Mouse (Mus musculus) intestine, embryonic 16.5 days (tissue): ENCODE results near the gene Dnah10. TPM values are rescaled to one million over a fixed set of nuclear protein-coding genes. Genes with fewer than 3 reads are reported as not detected.
"Not testable (repeated sequence)": the region's sequence is repeated elsewhere in the genome, so short reads cannot be mapped to it uniquely, and the experiment has no call there.

ENCODE experiments used
- ATAC-seq: fragments of 200-750 bp; cut with Nextera tagmentation; 2 replicates; pipeline ENCODE4 v1.8.0; 2017; ENCODE audit warnings: moderate TSS enrichment, moderate library complexity
- H3K27ac ChIP-seq: fragments of 300-500 bp; sonication (generic); 2 replicates; pipeline ENCODE4 v1.5.1; 2014; ENCODE audit warnings: mild to moderate bottlenecking, low read length
- H3K27me3 ChIP-seq: fragments of 300-500 bp; sonication (generic); replicated peaks from 2 replicates; pipeline ENCODE4 v1.6.1; 2014; ENCODE audit warnings: low read length, control low read depth, mixed read lengths; ENCODE audit not compliant: control insufficient read depth, insufficient read depth
- H3K36me3 ChIP-seq: fragments of 300-500 bp; sonication (generic); 2 replicates; pipeline ENCODE4 v1.6.1; 2014; ENCODE audit warnings: low read length, control low read depth; ENCODE audit not compliant: control insufficient read depth, insufficient read depth
- H3K4me1 ChIP-seq: fragments of 300-500 bp; sonication (generic); 2 replicates; pipeline ENCODE4 v1.6.1; 2014; ENCODE audit warnings: low read length, control low read depth, mixed read lengths; ENCODE audit not compliant: control insufficient read depth, insufficient read depth
- H3K4me2 ChIP-seq: fragments of 300-500 bp; sonication (generic); 2 replicates; pipeline ENCODE4 v1.6.1; 2014; ENCODE audit warnings: low read depth, low read length, control low read depth
- H3K4me3 ChIP-seq: fragments of 300-500 bp; sonication (generic); 2 replicates; pipeline ENCODE4 v1.5.1; 2014; ENCODE audit warnings: mild to moderate bottlenecking, low read length
- H3K9ac ChIP-seq: fragments of 300-500 bp; sonication (generic); 2 replicates; pipeline ENCODE4 v1.6.1; 2014; ENCODE audit warnings: low read depth, low read length
- H3K9me3 ChIP-seq: fragments of 300-500 bp; sonication (generic); 2 replicates; pipeline ENCODE4 v1.6.1; 2016; ENCODE audit warnings: low read length, control low read depth; ENCODE audit not compliant: control insufficient read depth
- WGBS: fragments of 180-500 bp; shearing (Covaris S2); extraction: QIAGEN DNeasy Blood & Tissue Kit; methylation state at CpG from one replicate; pipeline ENCODE4 v1.1.7; 2014; 5-methylcytosine and 5-hydroxymethylcytosine counted together
- polyA plus RNA-seq: library from polyadenylated mRNA; unstranded; fragments of >200 nt; fragmentation: Nextera tagmentation; extraction: Ambion mirVana; gene quantifications from 2 replicates; pipeline ENCODE4 v1.2.1, GENCODE M21; 2015

Gene Dnah10
- polyA plus RNA-seq, 1 experiment from 2014 or later: 0.04 TPM

DNA sequence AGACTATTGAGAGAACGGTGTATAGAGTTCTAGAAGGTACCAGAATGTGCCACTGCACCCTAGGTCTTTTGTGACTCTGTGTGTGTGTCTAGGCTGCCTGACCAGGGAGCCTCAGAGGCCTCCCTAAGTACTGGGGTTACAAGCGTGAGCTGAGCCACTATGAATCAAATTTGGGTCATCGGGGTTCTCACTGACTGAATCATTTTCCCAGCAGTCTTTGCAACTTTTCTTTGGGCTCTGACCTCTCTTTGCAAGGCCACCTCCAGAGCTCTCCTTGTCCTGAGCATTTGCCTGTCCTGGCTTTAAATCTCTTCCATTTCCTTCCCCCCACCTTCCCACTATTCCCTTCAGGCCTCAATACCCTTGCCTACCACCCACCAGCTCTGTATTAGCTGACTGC is 19.0 kb downstream of the Dnah10 start:
- H3K9me3 ChIP-seq: no peaks in the 10 kb centered on the region; the same call in 1 of the 2 replicates
- no peak overlapping the region for H3K27ac ChIP-seq
- no peaks in the 10 kb centered on the region for H3K27me3 ChIP-seq
- no peak overlapping the region for H3K4me2 ChIP-seq
- no peak for ATAC-seq
- H3K4me1 ChIP-seq: no peaks in the 10 kb centered on the region
- no peak overlapping the region for H3K9ac ChIP-seq
- WGBS: 87% methylated on average over 3 of the region's 3 CpGs
- H3K4me3 ChIP-seq: no peak overlapping the region
- H3K36me3 ChIP-seq: no peaks in the 10 kb centered on the region

DNA sequence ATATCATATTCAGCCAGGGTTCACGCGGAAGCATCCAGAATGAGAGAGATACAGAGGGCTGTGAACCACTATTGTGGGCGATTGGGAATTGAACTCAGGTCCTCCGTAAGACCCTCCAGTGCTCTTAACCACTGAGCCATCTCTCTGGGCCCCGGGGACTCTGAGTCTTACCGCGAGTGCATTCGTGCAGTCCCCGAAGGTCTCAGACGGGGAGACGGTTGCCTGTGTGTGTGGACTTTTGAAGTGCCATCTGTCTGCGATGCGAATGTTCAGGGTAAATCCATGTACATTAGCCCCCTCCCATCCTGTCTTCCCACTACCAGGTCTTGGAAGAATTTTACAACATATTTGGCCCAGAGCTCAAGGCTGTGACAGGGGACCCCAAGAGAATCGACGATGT is 21.3 kb downstream of the Dnah10 start:
- H3K27ac ChIP-seq: no peak overlapping the region
- H3K9ac ChIP-seq: no peak overlapping the region
- no peaks in the 10 kb centered on the region for H3K27me3 ChIP-seq
- H3K36me3 ChIP-seq: no peaks in the 10 kb centered on the region
- H3K9me3 ChIP-seq: no peaks in the 10 kb centered on the region
- WGBS: 92% methylated on average over 15 of the region's 15 CpGs
- ATAC-seq: no peak
- no peak overlapping the region for H3K4me3 ChIP-seq
- no peak overlapping the region for H3K4me2 ChIP-seq
- H3K4me1 ChIP-seq: no peaks in the 10 kb centered on the region

- Histone ChIP-seq H3K9me3 (no peaks in the 10 kb centered on the region), H3K36me3 (no peaks in the 10 kb centered on the region), H3K9ac (no peak overlapping the region), H3K27ac (no peak overlapping the region), H3K4me3 (no peak overlapping the region), H3K27me3 (no peaks in the 10 kb centered on the region), H3K4me1 (no peaks in the 10 kb centered on the region), H3K4me2 (no peak overlapping the region)
- 82% methylated on average over 18 of the region's 18 CpGs for WGBS
- ATAC-seq: no peak
Observed at GRCm38 (mm10) chr5:124748296-124748695, 23.4 kb downstream of the Dnah10 start.

DNA sequence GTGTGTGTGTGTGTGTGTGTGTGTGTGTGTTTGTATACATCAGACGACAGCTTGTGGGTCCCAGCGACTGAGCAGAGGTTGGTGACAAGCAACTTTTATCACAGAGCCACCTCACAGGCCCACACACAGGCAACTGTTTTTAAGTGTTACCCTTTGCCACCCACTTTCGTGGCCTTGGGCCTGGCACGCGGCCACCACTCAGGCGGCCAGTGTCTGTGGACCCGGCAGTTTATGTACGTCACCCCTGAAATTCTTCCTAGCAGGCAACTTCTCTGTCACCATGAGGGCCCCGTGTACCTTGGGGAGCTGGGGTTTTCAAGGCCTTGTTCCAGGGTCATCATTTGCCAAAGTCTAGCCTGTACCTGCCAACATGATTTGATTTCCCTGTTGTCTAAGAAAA is 26.8 kb downstream of the Dnah10 start:
- ATAC-seq: no peak
- Histone ChIP-seq H3K9me3 (no peaks in the 10 kb centered on the region), H3K27me3 (no peaks in the 10 kb centered on the region), H3K4me2 (no peak overlapping the region), H3K4me3 (no peak overlapping the region), H3K27ac (no peak overlapping the region), H3K36me3 (no peaks in the 10 kb centered on the region), H3K9ac (no peak overlapping the region), H3K4me1 (no peaks in the 10 kb centered on the region)
- WGBS: 82% methylated on average over 9 of the region's 9 CpGs

DNA sequence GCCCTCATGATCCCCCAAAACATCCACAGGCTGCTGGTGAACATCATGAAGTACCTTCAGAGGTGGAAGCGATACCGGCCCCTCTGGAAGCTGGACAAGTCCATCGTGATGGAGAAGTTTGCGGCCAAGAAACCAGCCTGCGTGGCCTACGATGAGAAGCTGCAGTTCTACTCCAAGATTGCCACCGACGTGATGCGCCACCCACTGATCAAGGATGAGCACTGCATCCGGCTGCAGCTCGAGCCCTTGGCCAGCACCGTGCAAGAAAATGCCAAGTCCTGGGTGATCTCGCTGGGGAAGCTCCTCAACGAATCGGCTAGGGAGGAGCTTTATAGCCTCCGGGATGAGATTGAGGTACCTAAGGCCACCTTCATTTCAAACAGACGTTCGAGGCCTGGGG is 36.1 kb downstream of the Dnah10 start:
- ATAC-seq: no peak
- no peak overlapping the region for H3K9ac ChIP-seq
- no peak overlapping the region for H3K4me2 ChIP-seq
- H3K27me3 ChIP-seq: no peaks in the 10 kb centered on the region
- 0 out of 2 replicates have a peak, but pooled peaks cover 3% of the 10 kb centered on the region for H3K9me3 ChIP-seq
- WGBS: 57% methylated on average over 18 of the region's 18 CpGs
- no peaks in the 10 kb centered on the region for H3K36me3 ChIP-seq
- no peak overlapping the region for H3K4me3 ChIP-seq
- no peak overlapping the region for H3K27ac ChIP-seq
- H3K4me1 ChIP-seq: no peaks in the 10 kb centered on the region

GRCm38 (mm10) chr5:124761787-124762186 is 36.9 kb downstream of the Dnah10 start:
- no peaks in the 10 kb centered on the region for H3K36me3 ChIP-seq
- 0 out of 2 replicates have a peak, but pooled peaks cover 3% of the 10 kb centered on the region for H3K9me3 ChIP-seq
- H3K27me3 ChIP-seq: no peaks in the 10 kb centered on the region
- H3K9ac ChIP-seq: no peak overlapping the region
- WGBS: 89% methylated on average over 1 of the region's 1 CpGs
- no peak overlapping the region for H3K4me2 ChIP-seq
- no peak overlapping the region for H3K27ac ChIP-seq
- no peaks in the 10 kb centered on the region for H3K4me1 ChIP-seq
- ATAC-seq: no peak
- H3K4me3 ChIP-seq: no peak overlapping the region

DNA sequence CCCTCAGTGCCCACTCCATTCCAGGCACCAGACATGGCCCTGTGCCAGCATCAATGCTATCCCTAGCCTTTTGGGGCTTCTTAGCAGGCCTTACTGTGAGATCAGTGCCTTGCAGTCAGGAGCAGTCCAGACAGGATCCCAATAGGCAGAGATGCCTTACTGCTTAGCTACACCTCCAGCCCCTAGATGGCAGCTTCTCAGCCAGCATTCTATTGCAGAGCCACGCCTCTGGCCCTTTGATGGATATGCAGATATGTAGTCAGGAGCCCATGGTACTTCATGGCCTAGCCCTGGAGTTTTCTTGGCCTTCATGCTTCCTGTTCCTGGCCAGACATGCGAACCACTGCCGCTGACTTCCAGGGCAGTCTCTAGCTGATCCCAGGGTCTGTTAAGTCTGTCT is 49.7 kb downstream of the Dnah10 start:
- Histone ChIP-seq H3K4me1 (no peaks in the 10 kb centered on the region), H3K4me2 (no peak overlapping the region), H3K27me3 (no peaks in the 10 kb centered on the region), H3K36me3 (no peaks in the 10 kb centered on the region), H3K9ac (no peak overlapping the region), H3K27ac (no peak overlapping the region), H3K4me3 (no peak overlapping the region), H3K9me3 (no peaks in the 10 kb centered on the region)
- 78% methylated on average over 3 of the region's 3 CpGs for WGBS
- ATAC-seq: no peak

GRCm38 (mm10) chr5:124776289-124776688 is 51.4 kb downstream of the Dnah10 start:
- ATAC-seq: not testable (repeated sequence)
- 93% methylated on average over 4 of the region's 4 CpGs for WGBS

DNA sequence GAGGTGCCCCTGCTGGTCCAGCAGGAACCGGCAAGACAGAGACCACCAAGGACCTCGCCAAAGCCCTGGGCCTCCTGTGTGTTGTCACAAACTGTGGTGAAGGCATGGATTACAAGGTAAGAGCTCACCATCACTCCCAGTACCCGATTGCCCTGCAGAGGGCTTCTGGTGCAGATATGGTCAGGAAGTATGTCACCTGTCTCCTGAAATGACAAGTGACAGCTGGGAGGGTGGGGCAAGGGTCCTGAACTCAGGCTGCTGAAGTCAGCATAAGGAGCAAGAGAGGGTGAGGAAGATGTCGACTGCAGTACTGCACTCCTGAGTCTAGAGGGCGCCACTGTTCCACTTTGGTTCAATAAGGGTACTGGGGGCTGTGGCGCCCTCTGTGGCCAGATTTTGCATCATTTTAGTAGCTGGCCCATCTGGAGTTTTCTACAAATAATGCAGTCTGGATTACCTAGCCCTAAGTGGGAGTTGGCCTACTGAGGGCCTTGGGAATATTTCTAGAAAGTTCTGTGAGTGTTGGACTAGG is 52.4 kb downstream of the Dnah10 start:
- WGBS: 59% methylated on average over 6 of the region's 6 CpGs
- ATAC-seq: no peak
- Histone ChIP-seq H3K9ac (no peak overlapping the region), H3K4me2 (no peak overlapping the region), H3K27ac (no peak overlapping the region), H3K9me3 (no peaks in the 10 kb centered on the region), H3K4me3 (no peak overlapping the region), H3K36me3 (no peaks in the 10 kb centered on the region), H3K4me1 (no peaks in the 10 kb centered on the region), H3K27me3 (no peaks in the 10 kb centered on the region)

More at GRCm38 (mm10) chr5:124776289-124776688, 51.4 kb downstream of the Dnah10 start:
- not testable (repeated sequence) for H3K9me3 ChIP-seq, H3K27ac ChIP-seq, H3K27me3 ChIP-seq, H3K4me3 ChIP-seq, H3K9ac ChIP-seq, H3K4me1 ChIP-seq, H3K36me3 ChIP-seq, H3K4me2 ChIP-seq

DNA sequence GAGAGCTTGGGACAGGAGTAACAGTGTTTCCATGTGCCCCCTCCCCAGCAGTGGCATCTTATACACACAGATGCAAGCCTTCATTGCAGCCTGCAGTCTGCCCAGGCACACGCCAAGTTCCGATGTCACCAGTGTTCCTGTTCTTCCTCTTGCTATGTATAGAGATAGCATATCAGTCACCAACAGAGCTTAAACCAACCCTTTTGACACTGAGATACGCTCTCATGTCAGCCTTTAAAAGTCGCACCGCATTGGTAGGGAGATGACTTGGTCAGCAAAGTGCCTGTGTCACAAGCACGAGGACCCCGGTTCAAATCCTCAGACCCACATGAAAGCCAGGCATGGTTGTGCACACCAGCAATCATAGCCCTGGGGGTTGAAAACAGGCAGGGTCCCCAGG is 55.0 kb downstream of the Dnah10 start:
- no peak overlapping the region for H3K27ac ChIP-seq
- no peaks in the 10 kb centered on the region for H3K36me3 ChIP-seq
- no peaks in the 10 kb centered on the region; the same call in 1 of the 2 replicates for H3K27me3 ChIP-seq
- no peak for ATAC-seq
- no peak overlapping the region for H3K9ac ChIP-seq
- H3K4me1 ChIP-seq: no peaks in the 10 kb centered on the region
- no peak overlapping the region for H3K4me3 ChIP-seq
- 92% methylated on average over 7 of the region's 7 CpGs for WGBS
- H3K9me3 ChIP-seq: no peaks in the 10 kb centered on the region
- H3K4me2 ChIP-seq: no peak overlapping the region
